ENCODE assay signal across 7 mouse cellular contexts in genomic region chr5:103655346-103656118, GRCm38 (mm10). TPM values are rescaled to one million over a fixed set of nuclear protein-coding genes. Genes with fewer than 3 reads are reported as not detected.
DNase-seq lines count a peak whose midpoint lies in the region; ATAC-seq and TF ChIP-seq lines count a peak whose summit lies in the region.

TSS of gene 1700016H13Rik (minus strand) at chr5:103656010.

- no peak for TF ChIP-seq POLR2A in limb, embryonic 14.5 days (IDR thresholded peaks at IDR 0.05; ENCODE audit: borderline replicate concordance, extremely low read depth, insufficient read depth, insufficient read length)
- TF ChIP-seq POLR2A in spleen, adult 2 months (IDR thresholded peaks at IDR 0.05; ENCODE audit: low read depth, low read length) = no peak

- H3K4me3 ChIP-seq in embryonic facial prominence, embryonic 10.5 days = peak within 1 kb of the TSS; percentile 65
- H3K4me3 ChIP-seq in intestine, postnatal 0 days (ENCODE audit: low read depth, low read length) = peak within 1 kb of the TSS; percentile 38
- peak within 1 kb of the TSS; percentile 55 for H3K4me3 ChIP-seq in limb, embryonic 14.5 days (replicated peaks; ENCODE audit: low read length)
- peak within 1 kb of the TSS; percentile 55 for H3K4me3 ChIP-seq in midbrain, embryonic 14.5 days (replicated peaks; ENCODE audit: low read depth, low read length)
- H3K4me3 ChIP-seq in spleen, adult 2 months (ENCODE audit: extremely low read depth, insufficient read depth, insufficient read length) = peak within 1 kb of the TSS; percentile 54

- H3K4me1 ChIP-seq in embryonic facial prominence, embryonic 10.5 days = 0 out of 2 replicates have a peak, but pooled peaks cover 6% of the 10 kb centered on the region
- H3K4me1 ChIP-seq in intestine, postnatal 0 days (replicated peaks; ENCODE audit: control insufficient read depth, insufficient read depth, low read length) = 0 out of 2 replicates have a peak, but pooled peaks cover 5% of the 10 kb centered on the region
- no peaks in the 10 kb centered on the region for H3K4me1 ChIP-seq in limb, embryonic 14.5 days (ENCODE audit: control insufficient read depth, insufficient read depth, low read length)
- H3K4me1 ChIP-seq in midbrain, embryonic 14.5 days (ENCODE audit: control insufficient read depth, insufficient read depth, low read length) = peaks cover 6% of the 10 kb centered on the region; the same call in 1 of the 2 replicates
- H3K4me1 ChIP-seq in spleen, adult 2 months (ENCODE audit: control insufficient read depth, insufficient read depth, insufficient read length) = no peaks in the 10 kb centered on the region; the same call in 1 of the 2 replicates

- peak; percentile 90 for DNase-seq in adrenal gland, postnatal 14 days
- DNase-seq in embryonic facial prominence, embryonic 10.5 days (ENCODE audit: low spot score) = peak; percentile 85
- DNase-seq in heart, adult 11 months = peak; percentile 98
- DNase-seq in limb, embryonic 14.5 days (ENCODE audit: low spot score) = peak; percentile 49
- DNase-seq in midbrain, embryonic 14.5 days = peak; percentile 85
- peak; percentile 32 to 77 for DNase-seq in spleen, adult 2 months (ENCODE audit: low read depth in 1 of 2, low spot score in 2 of 2)

- H3K27me3 ChIP-seq in embryonic facial prominence, embryonic 10.5 days (replicated peaks; ENCODE audit: low read depth, poor library complexity, severe bottlenecking) = peaks cover 4% of the 10 kb centered on the region
- H3K27me3 ChIP-seq in intestine, postnatal 0 days (replicated peaks; ENCODE audit: control insufficient read depth, insufficient read depth, low read length) = no peaks in the 10 kb centered on the region
- no peaks in the 10 kb centered on the region for H3K27me3 ChIP-seq in limb, embryonic 14.5 days (ENCODE audit: control insufficient read depth, insufficient read depth, low read length)
- no peaks in the 10 kb centered on the region for H3K27me3 ChIP-seq in midbrain, embryonic 14.5 days (ENCODE audit: control insufficient read depth, insufficient read depth, low read length)
- H3K27me3 ChIP-seq in spleen, adult 2 months (ENCODE audit: control insufficient read depth, insufficient read depth, low read length) = no peaks in the 10 kb centered on the region

- 2% methylated on average over 56 of the region's 56 CpGs for WGBS in embryonic facial prominence, embryonic 10.5 days
- WGBS in intestine, postnatal 0 days = 2% methylated on average over 52 of the region's 56 CpGs
- WGBS in limb, embryonic 14.5 days = under 1% methylated on average over 48 of the region's 56 CpGs
- 1% methylated on average over 53 of the region's 56 CpGs for WGBS in midbrain, embryonic 14.5 days
- 3% methylated on average over 53 of the region's 56 CpGs for WGBS in spleen, adult 2 months

- H3K27ac ChIP-seq in embryonic facial prominence, embryonic 10.5 days (replicated peaks) = peak within 1 kb of the TSS; percentile 81
- H3K27ac ChIP-seq in intestine, postnatal 0 days (ENCODE audit: low read depth, low read length) = no peak within 1 kb of the TSS
- H3K27ac ChIP-seq in limb, embryonic 14.5 days (replicated peaks; ENCODE audit: low read depth, low read length) = no peak within 1 kb of the TSS
- H3K27ac ChIP-seq in midbrain, embryonic 14.5 days (replicated peaks; ENCODE audit: low read depth, low read length) = 0 out of 2 replicates have a peak within 1 kb of the TSS, but pooled peaks have one; percentile 37
- no peak within 1 kb of the TSS for H3K27ac ChIP-seq in spleen, adult 2 months (ENCODE audit: insufficient read depth, low read length)

- peak within 1 kb of the TSS; percentile 47 for H3K9ac ChIP-seq in intestine, postnatal 0 days (ENCODE audit: low read depth, low read length)
- peak within 1 kb of the TSS; percentile 52 for H3K9ac ChIP-seq in limb, embryonic 14.5 days (ENCODE audit: low read depth, low read length, severe bottlenecking)
- peak within 1 kb of the TSS; percentile 73 for H3K9ac ChIP-seq in midbrain, embryonic 14.5 days (replicated peaks; ENCODE audit: low read length)

- H3K36me3 ChIP-seq in embryonic facial prominence, embryonic 10.5 days (replicated peaks) = no peaks in the 10 kb centered on the region
- no peaks in the 10 kb centered on the region for H3K36me3 ChIP-seq in intestine, postnatal 0 days (ENCODE audit: control insufficient read depth, insufficient read depth)
- H3K36me3 ChIP-seq in limb, embryonic 14.5 days (ENCODE audit: control insufficient read depth, insufficient read depth, low read length) = no peaks in the 10 kb centered on the region
- no peaks in the 10 kb centered on the region for H3K36me3 ChIP-seq in midbrain, embryonic 14.5 days (ENCODE audit: control insufficient read depth, insufficient read depth, low read length)
- no peaks in the 10 kb centered on the region for H3K36me3 ChIP-seq in spleen, adult 2 months (ENCODE audit: control insufficient read depth, insufficient read depth, low read length)

- peak within 1 kb of the TSS; percentile 89 for H3K4me2 ChIP-seq in intestine, postnatal 0 days (replicated peaks; ENCODE audit: low read depth)
- H3K4me2 ChIP-seq in limb, embryonic 14.5 days (replicated peaks; ENCODE audit: low read depth, low read length, severe bottlenecking) = peak within 1 kb of the TSS; percentile 99
- H3K4me2 ChIP-seq in midbrain, embryonic 14.5 days (ENCODE audit: low read length) = peak within 1 kb of the TSS; percentile 96

- TF ChIP-seq CTCF in intestine, postnatal 0 days (IDR thresholded peaks at IDR 0.05; ENCODE audit: low read depth) = peak; percentile 76
- peak; percentile 50; the same call in 1 of the 2 replicates for TF ChIP-seq CTCF in spleen, adult 2 months (IDR thresholded peaks at IDR 0.05; ENCODE audit: extremely low read depth, insufficient read depth, insufficient read length, insufficient replicate concordance)

- ATAC-seq in intestine, postnatal 0 days = peak; percentile 96
- peak; percentile 79 for ATAC-seq in limb, embryonic 14.5 days (ENCODE audit: low FRiP score, low read depth)
- peak; percentile 87 for ATAC-seq in midbrain, embryonic 14.5 days (ENCODE audit: low FRiP score, low TSS enrichment)

- H3K9me3 ChIP-seq in embryonic facial prominence, embryonic 10.5 days = no peaks in the 10 kb centered on the region
- H3K9me3 ChIP-seq in intestine, postnatal 0 days (ENCODE audit: control insufficient read depth) = no peaks in the 10 kb centered on the region
- no peaks in the 10 kb centered on the region for H3K9me3 ChIP-seq in limb, embryonic 14.5 days (ENCODE audit: control insufficient read depth, low read length)
- no peaks in the 10 kb centered on the region for H3K9me3 ChIP-seq in midbrain, embryonic 14.5 days (ENCODE audit: control insufficient read depth, low read length)

RNA-seq across cellular contexts. Expression of gene 1700016H13Rik, which starts in this region (rescaled TPM):
- not detected in 2 replicates for total RNA-seq in adrenal gland, postnatal 14 days (2021)
- polyA plus RNA-seq in embryonic facial prominence, embryonic 10.5 days (2016; fragmentation: Nextera tagmentation; extraction: Ambion mirVana) = 0.26 and 0.31 TPM in 2 replicates
- polyA plus RNA-seq in intestine, postnatal 0 days (2015; fragmentation: Nextera tagmentation; extraction: Ambion mirVana) = 0.23 TPM in 1 of 2 replicates, not detected in the other
- 0.21 TPM in 1 of 2 replicates, not detected in the other for polyA plus RNA-seq in limb, embryonic 14.5 days (2012; rRNA removed)
- polyA plus RNA-seq in limb, embryonic 14.5 days (2014; fragmentation: Nextera tagmentation; extraction: Ambion mirVana) = 0.14 and 0.22 TPM in 2 replicates
- polyA plus RNA-seq in midbrain, embryonic 14.5 days (2014; fragmentation: Nextera tagmentation; extraction: Ambion mirVana) = 0.29 TPM in 1 of 2 replicates, not detected in the other
- polyA plus RNA-seq in spleen, adult 2 months (2012; rRNA removed) = not detected in 2 replicates

Comparison
In these comparisons a context has a peak if more than half of its experiments do, and no peak if none do; other contexts are left out.
1. Peak in DNase-seq in adrenal gland, postnatal 14 days; RNA of the gene not detected or under 1 TPM.
2. Peak in DNase-seq, H3K4me3 ChIP-seq and H3K27ac ChIP-seq in embryonic facial prominence, embryonic 10.5 days; RNA of the gene not detected or under 1 TPM.
3. Peak in ATAC-seq, H3K4me3 ChIP-seq, H3K9ac ChIP-seq and H3K4me2 ChIP-seq in intestine, postnatal 0 days; RNA of the gene not detected or under 1 TPM.
4. Peak in DNase-seq, ATAC-seq, H3K4me3 ChIP-seq, H3K9ac ChIP-seq and H3K4me2 ChIP-seq in limb, embryonic 14.5 days; RNA of the gene not detected or under 1 TPM.
5. Peak in DNase-seq, ATAC-seq, H3K4me3 ChIP-seq, H3K27ac ChIP-seq, H3K9ac ChIP-seq and H3K4me2 ChIP-seq in midbrain, embryonic 14.5 days; RNA of the gene not detected or under 1 TPM.
6. Peak in DNase-seq and H3K4me3 ChIP-seq in spleen, adult 2 months; RNA of the gene not detected or under 1 TPM.